Mouse (Mus musculus) ovary, postnatal 14 days (tissue): ENCODE results near the gene Islr.

Source experiments
- DNase-seq: peaks from one replicate; pipeline ENCODE4 v3.0.0; 2022; ENCODE audit warnings: low spot score

The Islr gene

DNA sequence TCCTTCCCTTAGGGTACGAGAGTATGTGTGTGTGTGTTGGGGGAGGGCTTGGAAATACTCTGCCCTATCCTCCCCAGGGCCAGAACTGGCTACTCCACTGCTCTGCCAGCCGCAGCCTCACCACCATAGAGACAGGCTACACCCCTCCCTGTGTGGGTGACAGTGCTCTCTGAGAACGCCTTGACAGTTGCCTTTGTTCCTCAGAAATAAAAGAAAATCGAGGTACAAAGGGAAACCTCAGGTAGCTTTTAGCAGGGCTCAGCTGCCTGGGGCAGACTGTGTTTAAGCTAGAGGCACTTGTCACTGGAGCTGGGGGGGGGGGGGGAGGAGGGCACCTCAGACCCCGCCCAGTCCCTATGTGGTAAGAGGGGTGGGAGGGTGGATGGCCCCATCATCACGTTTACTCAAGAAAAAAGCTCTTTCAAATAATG lies 91.8 kb downstream of the Islr start:
- no peak for DNase-seq

DNA sequence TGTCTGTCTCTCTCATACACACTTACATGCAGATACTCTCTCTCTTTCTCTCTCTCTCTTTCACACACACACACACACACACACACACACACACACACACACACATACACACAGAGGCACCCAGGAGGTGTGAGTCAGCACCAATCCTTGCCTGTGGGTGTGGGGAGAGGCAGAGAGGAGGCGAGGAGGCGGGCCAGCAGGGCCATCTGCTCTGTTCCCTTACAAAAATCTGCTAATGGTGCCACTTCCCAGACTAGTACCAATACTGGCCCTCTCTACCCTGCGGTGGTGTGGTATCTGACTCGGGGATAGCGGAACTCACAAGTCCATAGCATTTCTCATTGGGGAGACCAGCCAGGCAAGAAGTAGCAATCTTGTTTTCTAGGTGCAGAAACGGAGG lies 92.7 kb downstream of the Islr start:
- no peak for DNase-seq

DNA sequence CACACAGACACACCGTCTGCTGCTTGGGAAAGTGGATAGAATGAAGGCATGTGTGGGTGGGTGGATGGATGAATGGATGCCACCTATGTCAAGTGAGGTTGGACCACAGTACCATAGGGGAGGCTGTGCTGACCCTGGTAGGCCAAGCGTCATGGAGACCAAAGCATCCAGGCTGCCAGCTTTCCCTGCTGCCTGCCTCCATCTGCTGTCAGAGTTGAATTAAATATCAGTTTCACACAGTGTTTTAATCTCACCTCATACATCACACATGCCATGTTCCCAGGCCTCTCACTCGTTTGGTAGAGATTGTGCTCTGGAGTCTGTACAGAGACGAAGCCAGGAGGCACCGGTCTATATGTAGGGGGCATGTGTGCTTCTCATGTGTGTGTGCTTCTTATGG lies 93.3 kb downstream of the Islr start:
- DNase-seq, result no peak

DNA sequence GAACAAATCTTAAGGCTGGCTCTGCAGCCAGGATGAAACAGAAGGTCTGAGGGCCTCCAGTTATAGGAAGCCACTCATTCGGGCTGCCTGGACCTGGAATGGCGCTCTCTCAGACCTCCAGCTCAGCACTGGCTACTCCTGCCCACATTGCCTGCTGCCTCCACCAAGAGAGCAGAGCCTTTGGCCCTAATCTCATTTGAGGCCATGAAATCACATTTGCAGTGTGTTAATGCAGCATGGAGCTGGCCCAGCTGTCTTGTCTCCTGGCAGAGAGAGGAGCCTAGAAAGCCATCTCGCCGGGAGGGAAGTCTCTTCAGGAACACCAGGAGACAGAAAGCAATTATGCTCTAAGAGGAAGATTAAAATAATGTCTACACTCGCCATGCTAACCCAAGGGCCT lies 96.6 kb downstream of the Islr start:
- DNase-seq, result no peak
